Mouse (Mus musculus) frontal cortex, postnatal 14 days (tissue): ENCODE results near the gene Ms4a14.
"Not testable (repeated sequence)": the region's sequence is repeated elsewhere in the genome, so short reads cannot be mapped to it uniquely, and the experiment has no call there.

Source experiments
- DNase-seq, 2 experiments: peaks; one replicate each; pipeline ENCODE4 v3.0.0; 2022; ENCODE audit warnings: low spot score in 2 of 2

Ms4a14 gene

GRCm38 (mm10) chr19:11262932-11263331 is 51.3 kb downstream of the Ms4a14 start:
- not testable (repeated sequence) for DNase-seq

GRCm38 (mm10) chr19:11261522-11261921 is 52.7 kb downstream of the Ms4a14 start:
- no peak for DNase-seq
